Mouse (Mus musculus): ENCODE data around the gene Fam50b. TPM values are rescaled to one million over a fixed set of nuclear protein-coding genes. Genes with fewer than 3 reads are reported as not detected.

The Fam50b gene
- polyA plus RNA-seq, 1 experiment from 2014 or later: 0.12 TPM

DNA sequence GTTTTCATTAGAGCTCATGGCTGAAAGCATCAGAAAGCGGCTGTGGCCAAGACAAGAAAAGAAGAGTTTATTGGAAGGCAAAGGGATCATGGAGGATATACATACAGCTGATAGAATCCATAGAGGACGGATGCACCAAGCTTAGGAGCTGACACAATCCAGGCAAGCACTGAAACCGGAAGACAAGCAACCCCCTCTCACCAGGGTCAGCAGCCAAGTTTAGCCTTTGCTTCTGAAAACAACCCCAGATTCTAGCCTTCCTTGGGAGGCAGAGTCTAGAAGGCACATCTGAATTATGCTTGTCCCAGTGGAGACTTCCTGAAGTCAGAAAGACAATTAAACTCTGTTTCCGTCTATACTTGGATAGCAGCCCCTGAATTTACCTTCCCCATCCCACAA is 47.0 kb downstream of the Fam50b start:
- no peak for DNase-seq
- Histone ChIP-seq H3K9me3 (ENCODE audit: low read length) (no peaks in the 10 kb centered on the region), H3K36me3 (replicated peaks; ENCODE audit: insufficient read depth, low read length) (no peaks in the 10 kb centered on the region), H3K27ac (ENCODE audit: low read depth) (no peak overlapping the region), H3K27me3 (ENCODE audit: insufficient read depth, low read length) (no peaks in the 10 kb centered on the region), H3K9ac (replicated peaks) (no peak overlapping the region), H3K4me1 (ENCODE audit: insufficient read depth) (no peaks in the 10 kb centered on the region), H3K4me2 (ENCODE audit: low read depth, low read length) (no peak overlapping the region), H3K4me3 (ENCODE audit: low read depth, low read length) (no peak overlapping the region)
- TF ChIP-seq CTCF (IDR thresholded peaks at IDR 0.05; ENCODE audit: low read depth): no peak
- TF ChIP-seq EP300 (IDR thresholded peaks at IDR 0.05; ENCODE audit: low read depth): no peak
- WGBS (ENCODE audit: insufficient replicate concordance): 67% methylated on average over 4 of the region's 4 CpGs
- ATAC-seq: no peak

DNA sequence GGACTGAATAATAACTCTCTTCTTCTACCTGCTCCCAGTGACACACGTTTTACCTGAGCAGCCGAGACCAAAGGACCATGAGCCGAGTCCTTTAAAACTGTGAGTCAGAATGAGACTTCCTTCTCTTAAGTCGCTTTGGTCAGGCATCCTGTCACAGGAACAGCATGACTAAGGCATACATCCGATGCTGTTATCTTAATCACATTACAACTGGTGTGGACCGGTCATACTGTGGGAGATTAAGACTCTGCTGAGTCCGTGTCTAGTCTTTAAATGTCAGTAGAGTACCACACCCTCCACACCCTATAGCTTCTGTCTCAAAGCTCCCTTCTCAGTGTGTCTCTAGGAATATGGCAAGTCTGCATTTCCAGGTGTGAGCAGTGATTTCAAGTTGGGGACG is 50.2 kb downstream of the Fam50b start:
- Histone ChIP-seq H3K27ac (ENCODE audit: low read depth) (no peak overlapping the region), H3K4me2 (ENCODE audit: low read depth, low read length) (no peak overlapping the region), H3K36me3 (replicated peaks; ENCODE audit: insufficient read depth, low read length) (no peaks in the 10 kb centered on the region), H3K9me3 (ENCODE audit: low read length) (no peaks in the 10 kb centered on the region), H3K4me3 (ENCODE audit: low read depth, low read length) (no peak overlapping the region), H3K9ac (replicated peaks) (no peak overlapping the region), H3K27me3 (ENCODE audit: insufficient read depth, low read length) (no peaks in the 10 kb centered on the region), H3K4me1 (ENCODE audit: insufficient read depth) (peaks cover 6% of the 10 kb centered on the region; the same call in 1 of the 2 replicates)
- TF ChIP-seq EP300 (IDR thresholded peaks at IDR 0.05; ENCODE audit: low read depth) (peak; percentile 53; the same call in 1 of the 2 replicates), CTCF (IDR thresholded peaks at IDR 0.05; ENCODE audit: low read depth) (no peak)
- 44% methylated on average over 8 of the region's 8 CpGs for WGBS (ENCODE audit: insufficient replicate concordance)
- DNase-seq (no peak), ATAC-seq (peak; percentile 61)

DNA sequence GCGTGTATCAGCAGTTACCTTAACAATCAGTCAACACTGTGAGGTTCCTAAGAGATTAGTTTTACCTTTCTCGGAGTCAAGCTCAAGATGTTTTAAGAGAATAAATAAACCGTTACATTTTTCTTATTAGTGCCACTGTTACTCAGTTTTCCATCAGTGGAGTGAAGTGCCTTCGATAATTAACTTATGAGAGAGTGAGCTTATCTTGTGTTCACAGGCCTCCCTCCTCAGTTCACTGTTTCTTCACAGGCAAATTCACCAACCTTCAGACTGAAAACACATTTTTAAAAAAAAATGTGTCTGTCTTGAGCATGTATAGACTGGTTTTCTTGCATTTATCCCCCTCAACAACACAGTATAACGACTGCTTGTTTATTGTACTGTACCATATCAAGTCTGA is 52.0 kb downstream of the Fam50b start:
- Histone ChIP-seq H3K9ac (replicated peaks) (no peak overlapping the region), H3K4me3 (ENCODE audit: low read depth, low read length) (no peak overlapping the region), H3K27ac (ENCODE audit: low read depth) (no peak overlapping the region), H3K36me3 (replicated peaks; ENCODE audit: insufficient read depth, low read length) (no peaks in the 10 kb centered on the region), H3K27me3 (ENCODE audit: insufficient read depth, low read length) (no peaks in the 10 kb centered on the region), H3K4me2 (ENCODE audit: low read depth, low read length) (no peak overlapping the region), H3K4me1 (ENCODE audit: insufficient read depth) (peaks cover 9% of the 10 kb centered on the region; the same call in 1 of the 2 replicates), H3K9me3 (ENCODE audit: low read length) (no peaks in the 10 kb centered on the region)
- WGBS (ENCODE audit: insufficient replicate concordance): 66% methylated on average over 5 of the region's 5 CpGs
- ATAC-seq (no peak), DNase-seq (no peak)
- TF ChIP-seq EP300 (IDR thresholded peaks at IDR 0.05; ENCODE audit: low read depth): 0 out of 2 replicates have a peak, but pooled peaks have one; percentile 27
- no peak for TF ChIP-seq CTCF (IDR thresholded peaks at IDR 0.05; ENCODE audit: low read depth)

DNA sequence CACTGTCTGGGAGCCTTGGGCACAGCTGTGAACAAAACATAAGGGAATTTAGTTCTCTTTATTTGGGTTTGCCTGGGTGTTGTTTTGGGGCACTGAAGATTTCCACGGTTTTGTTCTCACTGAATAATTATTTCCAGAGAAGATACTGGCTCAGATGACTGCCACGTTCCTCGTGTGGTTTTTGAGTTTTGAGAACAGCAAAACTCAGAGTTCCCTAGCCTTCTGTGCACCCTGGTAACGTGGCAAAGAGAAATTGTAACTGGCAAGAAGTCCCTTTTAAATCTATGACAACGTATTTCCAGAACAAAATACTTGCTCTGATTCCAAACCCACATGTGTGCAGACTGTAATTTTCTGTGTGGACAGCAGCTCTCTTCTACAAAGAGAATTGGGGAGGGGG is 52.9 kb downstream of the Fam50b start:
- WGBS (ENCODE audit: insufficient replicate concordance): 65% methylated on average over 5 of the region's 5 CpGs

GRCm38 (mm10) chr13:34789176-34789818 is 54.6 kb downstream of the Fam50b start:
- H3K36me3 ChIP-seq (replicated peaks; ENCODE audit: insufficient read depth, low read length): no peaks in the 10 kb centered on the region
- DNase-seq (no peak), ATAC-seq (no peak)
- TF ChIP-seq CTCF (IDR thresholded peaks at IDR 0.05; ENCODE audit: low read depth): no peak
- TF ChIP-seq EP300 (IDR thresholded peaks at IDR 0.05; ENCODE audit: low read depth): no peak
- no peaks in the 10 kb centered on the region for H3K27me3 ChIP-seq (ENCODE audit: insufficient read depth, low read length)
- no peaks in the 10 kb centered on the region for H3K9me3 ChIP-seq (ENCODE audit: low read length)
- WGBS (ENCODE audit: insufficient replicate concordance): 67% methylated on average over 3 of the region's 3 CpGs
- H3K4me3 ChIP-seq (ENCODE audit: low read depth, low read length): no peak overlapping the region
- H3K27ac ChIP-seq (ENCODE audit: low read depth): no peak overlapping the region
- no peak overlapping the region for H3K4me2 ChIP-seq (ENCODE audit: low read depth, low read length)
- H3K4me1 ChIP-seq (ENCODE audit: insufficient read depth): peaks cover 11% of the 10 kb centered on the region; the same call in 1 of the 2 replicates
- H3K9ac ChIP-seq (replicated peaks): no peak overlapping the region

More for the DNA sequence above, 52.9 kb downstream of the Fam50b start:
- Histone ChIP-seq H3K27me3 (ENCODE audit: insufficient read depth, low read length) (no peaks in the 10 kb centered on the region), H3K27ac (ENCODE audit: low read depth) (no peak overlapping the region), H3K36me3 (replicated peaks; ENCODE audit: insufficient read depth, low read length) (no peaks in the 10 kb centered on the region), H3K9me3 (ENCODE audit: low read length) (no peaks in the 10 kb centered on the region), H3K4me1 (ENCODE audit: insufficient read depth) (peaks cover 9% of the 10 kb centered on the region; the same call in 1 of the 2 replicates), H3K4me2 (ENCODE audit: low read depth, low read length) (no peak overlapping the region), H3K4me3 (ENCODE audit: low read depth, low read length) (no peak overlapping the region), H3K9ac (replicated peaks) (no peak overlapping the region)
- ATAC-seq (no peak), DNase-seq (no peak)
- no peak for TF ChIP-seq EP300 (IDR thresholded peaks at IDR 0.05; ENCODE audit: low read depth)
- no peak for TF ChIP-seq CTCF (IDR thresholded peaks at IDR 0.05; ENCODE audit: low read depth)

DNA sequence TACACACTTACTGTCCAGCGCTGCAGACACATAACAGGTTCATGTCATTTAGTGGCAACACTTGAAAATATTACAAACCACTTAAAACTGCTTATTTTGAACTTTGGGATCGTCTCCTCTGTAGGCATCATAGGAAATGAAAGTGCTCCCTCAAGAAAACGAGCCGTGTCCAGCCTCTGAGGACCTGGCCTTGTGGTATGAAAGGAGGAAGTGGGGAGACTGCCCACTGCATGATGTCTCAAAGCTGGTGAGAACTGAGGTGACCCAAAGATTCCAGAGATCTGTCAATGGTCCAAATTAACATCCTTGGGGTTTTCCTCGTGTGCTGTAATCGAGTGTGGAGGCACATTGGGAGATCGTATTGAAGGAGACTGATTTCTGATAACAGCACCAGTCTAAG is 58.4 kb downstream of the Fam50b start:
- Histone ChIP-seq H3K9me3 (ENCODE audit: low read length) (no peaks in the 10 kb centered on the region), H3K36me3 (replicated peaks; ENCODE audit: insufficient read depth, low read length) (no peaks in the 10 kb centered on the region), H3K4me2 (ENCODE audit: low read depth, low read length) (no peak overlapping the region), H3K4me1 (ENCODE audit: insufficient read depth) (peaks cover 11% of the 10 kb centered on the region; the same call in 1 of the 2 replicates), H3K27ac (ENCODE audit: low read depth) (no peak overlapping the region), H3K27me3 (ENCODE audit: insufficient read depth, low read length) (no peaks in the 10 kb centered on the region), H3K4me3 (ENCODE audit: low read depth, low read length) (no peak overlapping the region), H3K9ac (replicated peaks) (no peak overlapping the region)
- WGBS (ENCODE audit: insufficient replicate concordance): 44% methylated on average over 7 of the region's 7 CpGs
- ATAC-seq (no peak), DNase-seq (no peak)
- no peak for TF ChIP-seq CTCF (IDR thresholded peaks at IDR 0.05; ENCODE audit: low read depth)
- TF ChIP-seq EP300 (IDR thresholded peaks at IDR 0.05; ENCODE audit: low read depth): no peak
